Mouse (Mus musculus): ENCODE results near the gene Snapc5.
A peak's percentile ranks its signal among the peaks of the same experiment; 100 is the strongest.
"Not testable (repeated sequence)": the region's sequence is repeated elsewhere in the genome, so short reads cannot be mapped to it uniquely, and the experiment has no call there.

Snapc5 gene

DNA sequence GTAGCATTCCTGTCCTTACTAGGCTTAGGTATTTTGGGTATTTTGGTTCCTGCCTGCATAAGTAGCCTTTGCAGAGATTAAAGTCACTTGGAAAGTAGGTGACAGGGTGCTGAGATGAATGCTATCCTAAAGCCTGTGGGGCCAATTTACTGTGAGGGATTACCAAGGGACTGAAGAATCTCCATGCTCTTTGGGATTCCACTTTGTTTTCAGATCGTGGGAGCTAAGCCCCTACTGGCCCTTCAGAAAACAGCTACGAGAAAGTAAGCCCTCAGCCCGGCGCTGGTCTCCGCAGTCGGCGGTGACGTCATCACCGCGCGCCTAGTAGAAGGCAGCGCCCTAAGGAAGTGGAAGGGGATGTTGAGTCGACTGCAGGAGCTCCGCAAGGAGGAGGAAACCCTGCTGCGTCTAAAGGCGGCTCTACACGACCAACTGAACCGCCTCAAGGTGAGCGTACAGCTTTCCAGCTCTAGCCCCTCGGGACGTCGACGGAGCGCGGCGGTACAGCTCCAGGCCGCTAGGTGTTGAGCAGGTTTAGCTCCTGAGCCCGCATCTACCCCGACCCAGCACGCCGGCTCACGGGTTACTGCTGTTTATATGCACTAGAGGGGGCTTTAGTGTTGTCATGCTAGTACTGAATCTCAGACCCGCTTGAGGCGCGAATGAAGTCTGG is at the start of gene Snapc5:
Snapc5 (plus strand) TSS at position 301 of the 673 bp plus-strand sequence.
- peak; percentile 96 for DNase-seq (ENCODE audit: low spot score)

DNA sequence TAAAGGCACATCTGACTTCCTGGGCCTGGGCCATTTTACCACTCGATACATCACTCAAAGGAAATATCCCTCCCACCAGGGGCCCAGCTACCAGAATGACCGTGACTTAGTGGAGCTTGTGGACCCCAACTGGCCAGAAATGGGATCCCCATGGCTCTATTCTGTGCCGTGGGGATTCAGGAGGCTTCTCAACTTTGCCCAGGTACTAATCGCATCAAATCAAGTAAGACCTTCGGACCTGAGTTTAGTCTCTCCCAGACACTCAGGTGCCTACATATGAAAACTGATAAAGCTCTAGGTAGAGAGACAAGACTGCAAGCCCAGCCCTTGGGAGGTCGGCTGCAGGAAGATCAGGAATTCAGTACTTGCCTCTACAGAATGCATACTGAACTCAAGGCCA is 47.5 kb upstream of the Snapc5 start:
- no peak for DNase-seq (ENCODE audit: low spot score)

DNA sequence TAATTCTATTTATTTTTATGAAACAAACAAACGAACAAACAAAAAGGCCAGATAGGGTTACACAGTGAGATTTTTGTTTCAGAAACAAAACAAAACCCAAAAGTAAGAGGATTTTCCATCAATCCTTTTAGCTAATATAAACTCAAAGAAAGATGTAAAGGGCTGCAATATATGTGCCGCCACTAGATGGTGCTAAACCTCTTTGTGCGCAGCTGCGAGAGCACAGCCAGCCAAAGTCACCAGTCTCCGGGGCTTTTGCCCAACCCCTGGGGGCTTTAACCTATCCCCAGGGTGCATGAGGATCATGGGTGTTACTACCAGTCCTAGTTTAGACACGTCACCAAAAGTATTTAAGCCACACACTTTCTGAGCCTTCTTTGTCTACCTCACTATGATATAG is 40.2 kb upstream of the Snapc5 start:
- peak; percentile 72 for DNase-seq (ENCODE audit: low spot score)

DNA sequence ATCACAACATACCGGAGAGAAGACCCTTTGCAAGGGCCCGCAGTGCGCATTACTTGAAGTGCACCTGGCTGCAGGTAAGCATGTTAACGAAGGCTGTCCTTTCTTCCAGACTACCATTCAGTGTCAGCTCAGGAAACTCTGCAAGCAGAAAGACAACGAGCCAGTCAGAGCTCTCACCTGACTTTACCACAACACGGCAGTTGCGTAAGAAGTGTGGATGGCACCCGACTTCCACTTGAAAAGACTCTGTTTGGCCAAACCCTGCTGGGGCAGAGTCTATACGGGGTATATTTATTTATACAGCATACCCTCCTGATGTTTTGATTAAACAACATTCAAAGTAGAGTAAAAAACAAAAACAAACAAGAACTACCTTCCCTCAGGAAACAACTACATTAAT is 39.2 kb upstream of the Snapc5 start:
- no peak for DNase-seq (ENCODE audit: low spot score)

DNA sequence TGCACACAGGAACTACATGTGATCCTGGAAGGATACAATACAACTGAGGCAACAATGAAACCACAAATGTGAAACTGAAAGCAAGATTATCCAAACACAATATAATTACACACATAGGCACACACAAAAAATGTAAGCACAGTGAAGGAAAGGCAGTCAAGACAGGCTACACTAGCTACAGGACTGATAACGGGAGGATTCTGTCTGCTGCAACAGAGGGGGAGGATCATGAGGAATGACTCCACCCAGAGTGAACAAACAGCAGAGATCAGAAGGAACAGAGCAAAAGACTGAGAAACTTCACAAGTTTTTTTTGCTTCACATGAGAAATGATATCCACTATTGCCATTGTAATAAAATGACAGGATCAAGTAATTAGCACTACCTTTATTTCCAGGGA is 22.4 kb upstream of the Snapc5 start:
- no peak for DNase-seq (ENCODE audit: low spot score)

DNA sequence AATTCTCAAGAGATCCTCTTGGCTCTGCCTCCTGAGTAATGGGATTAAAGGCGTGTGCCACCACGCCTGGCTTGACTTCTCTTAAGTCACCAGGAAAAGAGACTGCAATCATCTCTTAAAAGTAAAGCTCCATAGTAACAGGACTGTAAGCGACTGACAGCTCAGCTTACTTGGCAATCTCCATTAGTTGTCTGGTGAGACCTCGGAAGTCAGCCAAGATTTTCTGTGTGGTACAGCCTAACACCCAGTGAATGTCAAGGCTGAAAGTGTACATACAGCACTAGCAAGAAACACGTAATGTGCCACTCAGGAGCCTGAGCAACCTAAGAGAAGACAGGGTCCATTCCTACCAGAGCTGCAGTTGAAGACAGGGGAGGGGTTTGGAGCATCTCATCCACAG is 18.6 kb upstream of the Snapc5 start:
- no peak for DNase-seq (ENCODE audit: low spot score)

DNA sequence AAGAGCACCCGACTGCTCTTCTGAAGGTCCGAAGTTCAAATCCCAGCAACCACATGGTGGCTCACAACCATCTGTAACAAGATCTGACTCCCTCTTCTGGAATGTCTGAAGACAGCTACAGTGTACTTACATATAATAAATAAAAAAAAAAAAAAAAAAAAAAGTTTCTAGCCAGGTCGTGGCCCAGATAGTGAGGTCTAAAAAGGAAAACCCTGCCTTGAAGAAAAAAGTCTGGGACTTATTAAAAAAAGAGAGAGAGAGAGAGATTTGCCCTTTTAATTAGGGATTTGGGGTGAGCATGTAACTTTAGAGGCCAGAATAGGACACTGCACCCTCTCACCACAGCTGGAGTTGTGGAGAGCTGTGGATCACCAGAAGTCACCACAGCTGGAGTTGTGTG is 9.1 kb upstream of the Snapc5 start:
- not testable (repeated sequence) for DNase-seq (ENCODE audit: low spot score)

DNA sequence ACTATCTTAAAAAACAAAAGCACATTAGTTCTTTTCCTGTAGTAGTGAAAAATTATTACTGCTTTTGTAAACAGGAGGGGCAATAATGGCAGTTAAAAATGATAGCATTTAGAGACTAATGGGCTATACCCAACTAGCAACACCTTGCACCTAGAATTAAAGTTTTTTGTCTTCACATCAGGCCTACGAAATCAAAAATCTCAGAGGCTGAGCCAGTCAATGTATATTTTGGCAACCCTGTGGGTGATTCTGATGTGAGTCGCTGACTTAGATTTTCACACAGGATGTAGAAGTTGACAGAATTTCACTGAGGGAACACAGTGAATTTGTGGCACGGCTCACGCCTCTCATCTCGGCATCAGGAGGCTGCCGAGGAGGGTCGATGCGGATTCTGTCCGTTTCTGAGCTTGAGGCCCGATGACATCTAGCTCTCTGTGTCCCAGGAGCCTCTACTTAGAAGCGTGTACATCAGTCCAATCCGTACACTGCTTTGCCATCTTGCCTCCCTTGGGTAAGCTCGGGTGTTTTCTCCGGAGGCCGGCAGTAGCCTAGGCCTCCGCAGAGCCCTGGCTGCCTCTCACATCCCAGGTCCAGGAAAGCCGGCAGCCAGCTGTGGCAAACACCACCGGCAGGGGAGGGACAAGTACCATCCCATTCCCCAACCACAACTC is 6.8 kb upstream of the Snapc5 start:
- DNase-seq (ENCODE audit: low spot score) = no peak

DNA sequence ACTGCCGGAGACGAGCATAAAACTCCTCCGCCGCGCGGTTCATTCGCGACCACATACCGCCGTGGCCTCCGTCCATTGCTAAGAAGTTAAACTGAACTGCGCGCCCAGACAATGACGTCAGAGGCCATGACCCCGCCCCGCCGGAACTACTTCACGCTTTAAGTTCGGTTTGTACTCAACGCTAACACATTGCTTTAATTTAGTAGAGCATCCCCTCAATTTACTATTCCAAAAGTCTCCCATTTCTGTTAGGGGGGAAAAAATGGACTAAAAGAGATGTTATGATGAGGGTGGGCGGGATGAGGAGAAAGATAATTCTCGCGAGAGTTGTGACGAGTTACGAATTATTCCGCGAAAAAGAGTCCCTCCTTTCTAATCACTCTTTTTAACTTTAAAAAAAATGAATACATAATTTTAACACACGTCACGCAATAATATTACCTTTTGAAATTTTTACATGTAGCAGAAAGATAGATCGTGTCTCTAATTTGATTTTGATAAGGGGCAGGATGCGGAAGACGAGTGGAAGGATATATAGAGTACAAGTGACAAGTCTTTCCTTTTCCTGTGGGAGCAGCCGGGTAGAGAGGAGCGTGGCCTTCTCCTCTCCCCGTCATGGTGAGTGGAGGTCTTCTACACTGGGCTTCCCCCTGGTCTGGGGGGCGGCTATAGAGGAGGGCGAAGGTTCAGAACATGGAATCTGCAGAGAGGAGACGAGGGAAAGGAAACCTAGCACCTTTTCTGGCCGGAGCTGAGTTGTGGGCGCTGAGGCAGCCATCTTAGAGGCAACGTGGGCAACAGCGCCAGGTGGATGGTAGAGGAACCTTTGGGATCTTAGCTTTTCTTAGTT is 6.0 kb upstream of the Snapc5 start, which contains the start of the genes Zwilch and Rpl4:
Zwilch (minus strand) TSS at position 289 of the 850 bp plus-strand sequence.
Rpl4 (plus strand) TSS at position 560 of the 850 bp plus-strand sequence.
- peak; percentile 92 for DNase-seq (ENCODE audit: low spot score)

DNA sequence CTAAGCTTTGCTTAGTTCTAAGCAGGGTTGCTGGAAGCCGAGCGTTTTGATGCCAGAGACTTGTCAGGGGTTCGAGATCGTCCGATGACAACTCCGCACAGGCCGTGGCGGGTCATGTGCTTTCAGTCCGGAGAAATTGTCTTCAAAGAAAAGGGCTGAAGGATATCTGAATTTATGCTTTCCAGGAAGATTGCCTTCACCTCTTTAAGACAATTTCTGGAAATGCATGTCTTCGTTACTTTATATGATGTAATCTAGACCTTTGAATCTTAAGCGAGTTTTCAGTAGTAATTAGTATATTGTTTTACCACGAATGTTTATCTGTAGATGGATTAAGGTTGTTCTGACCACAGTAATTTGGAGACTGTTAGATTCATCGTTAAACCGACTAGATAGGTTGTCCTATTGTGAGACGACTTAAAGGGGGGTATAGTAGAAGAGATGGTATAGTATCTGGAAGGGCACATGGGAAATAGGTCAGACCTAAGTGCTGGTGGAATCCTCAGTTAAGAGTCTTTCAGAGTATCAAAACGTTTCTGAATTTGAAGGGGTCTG is 5.3 kb upstream of the Snapc5 start:
- DNase-seq (ENCODE audit: low spot score) = no peak

DNA sequence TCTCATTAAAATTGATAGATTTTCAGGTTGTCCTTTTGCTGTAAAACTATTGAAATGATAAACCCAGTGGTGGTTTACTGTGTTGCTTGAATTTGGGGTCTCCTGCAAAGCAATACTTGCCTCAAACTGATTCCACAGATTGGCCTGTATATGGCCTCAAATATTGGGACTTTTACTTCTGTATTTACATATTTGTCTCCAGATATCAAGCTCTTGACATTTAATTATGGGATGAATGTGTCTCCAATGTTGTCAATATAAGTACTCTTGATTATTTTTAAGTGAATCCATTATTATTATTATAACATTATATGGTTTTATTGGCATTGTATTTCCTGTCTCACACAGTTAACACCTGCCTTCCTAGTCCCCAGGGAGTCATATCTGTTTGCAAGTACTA is 4.7 kb upstream of the Snapc5 start:
- no peak for DNase-seq (ENCODE audit: low spot score)

DNA sequence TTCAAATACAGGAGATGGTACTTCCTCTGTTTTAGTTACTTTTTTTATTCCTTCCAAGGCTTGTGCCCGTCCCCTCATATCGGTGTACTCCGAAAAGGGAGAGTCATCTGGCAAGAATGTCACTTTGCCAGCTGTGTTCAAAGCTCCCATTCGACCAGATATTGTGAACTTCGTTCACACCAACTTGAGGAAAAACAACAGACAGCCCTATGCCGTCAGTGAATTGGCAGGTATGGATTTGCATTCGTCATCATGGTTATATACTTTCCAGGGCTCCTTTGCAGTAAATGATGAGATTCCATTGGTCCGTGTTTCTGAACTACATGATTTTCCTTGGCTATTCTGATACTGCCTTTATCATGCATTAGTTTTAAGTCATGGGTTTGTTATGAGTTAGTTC is 4.3 kb upstream of the Snapc5 start:
- DNase-seq (ENCODE audit: low spot score) = no peak

DNA sequence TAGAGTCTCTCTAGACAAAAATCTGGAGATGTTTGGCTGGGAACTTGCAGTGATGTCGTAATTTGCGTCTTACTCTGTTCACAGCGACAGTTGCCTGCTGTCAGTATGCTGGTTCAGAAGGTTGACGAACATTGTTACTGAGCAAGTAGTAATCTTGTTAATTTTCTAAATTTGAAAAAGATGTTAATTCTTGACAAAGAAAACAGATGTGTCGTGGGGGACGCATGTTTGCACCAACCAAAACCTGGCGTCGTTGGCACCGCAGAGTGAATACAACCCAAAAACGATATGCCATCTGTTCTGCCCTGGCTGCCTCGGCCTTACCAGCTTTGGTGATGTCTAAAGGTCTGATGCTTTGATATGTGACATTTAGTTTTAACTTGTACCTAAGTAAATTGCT is 3.7 kb upstream of the Snapc5 start:
- DNase-seq (ENCODE audit: low spot score) = no peak

DNA sequence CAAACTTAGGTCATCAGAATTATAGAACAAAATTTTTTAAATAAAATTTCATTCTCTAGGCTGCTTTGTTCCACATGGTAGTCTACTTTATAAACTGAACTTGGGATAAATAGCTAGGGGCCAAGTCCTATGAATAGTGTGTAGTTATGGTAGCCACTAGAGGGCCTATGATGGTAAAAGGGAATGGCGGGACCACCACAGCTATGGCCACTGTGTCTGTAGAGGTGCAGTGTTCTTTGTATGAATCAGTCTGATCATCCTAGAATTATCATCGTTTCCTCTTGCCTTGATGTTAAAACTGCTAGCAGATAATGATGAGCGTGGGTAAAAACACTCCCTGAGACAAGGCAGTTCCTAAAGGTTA is 482 bp upstream of the Snapc5 start:
- DNase-seq (ENCODE audit: low spot score) = peak; percentile 78

DNA sequence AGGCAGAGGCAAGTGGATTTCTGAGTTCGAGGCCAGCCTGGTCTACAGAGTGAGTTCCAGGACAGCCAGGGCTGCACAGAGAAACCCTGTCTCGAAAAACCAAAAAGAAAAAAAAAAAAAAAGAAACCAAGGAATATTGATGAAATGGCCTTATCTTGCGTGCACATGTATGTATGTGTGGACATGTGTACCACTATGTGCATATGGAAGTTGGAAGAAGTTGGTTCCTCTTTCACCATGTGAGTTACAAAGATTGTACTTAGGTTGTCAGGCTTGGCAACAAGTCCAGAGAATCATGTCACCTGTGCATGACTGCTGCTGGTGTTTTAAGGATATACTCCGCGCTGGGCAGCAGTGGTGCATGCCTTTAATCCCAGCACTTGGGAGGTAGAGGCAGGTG is 4.2 kb downstream of the Snapc5 start:
- not testable (repeated sequence) for DNase-seq (ENCODE audit: low spot score)

DNA sequence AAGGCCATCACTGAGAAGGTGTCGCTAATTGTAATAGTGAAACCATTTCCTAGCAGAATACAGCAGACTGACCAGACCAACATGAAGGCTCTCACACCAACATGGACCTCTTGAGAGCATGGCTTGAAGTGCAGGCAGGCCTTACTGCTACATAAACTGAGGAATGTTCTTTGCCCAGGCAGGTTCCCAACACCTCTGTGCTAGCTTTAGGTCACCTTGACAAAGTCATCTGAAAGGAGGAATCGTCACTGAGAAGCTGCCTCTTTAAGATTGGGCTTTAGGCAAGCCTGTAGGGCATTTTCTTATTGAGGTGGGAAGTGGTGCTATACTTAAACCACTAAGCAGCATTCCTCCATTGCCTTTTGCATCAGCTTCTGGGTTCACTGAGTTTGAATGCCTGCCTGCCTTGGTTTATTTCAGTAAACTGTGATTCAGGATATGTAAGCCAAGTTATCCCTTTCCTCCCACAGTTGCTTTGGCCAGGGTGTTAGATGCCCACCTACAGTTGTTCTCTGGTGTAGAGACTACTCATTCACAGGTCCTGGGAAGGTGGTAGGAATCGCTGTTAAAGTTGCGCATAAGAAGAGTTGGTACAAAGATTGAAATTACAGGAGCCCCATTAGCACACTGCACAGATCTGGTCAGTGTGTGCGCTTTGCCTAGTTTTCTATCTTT is 5.2 kb downstream of the Snapc5 start:
- no peak for DNase-seq (ENCODE audit: low spot score)

DNA sequence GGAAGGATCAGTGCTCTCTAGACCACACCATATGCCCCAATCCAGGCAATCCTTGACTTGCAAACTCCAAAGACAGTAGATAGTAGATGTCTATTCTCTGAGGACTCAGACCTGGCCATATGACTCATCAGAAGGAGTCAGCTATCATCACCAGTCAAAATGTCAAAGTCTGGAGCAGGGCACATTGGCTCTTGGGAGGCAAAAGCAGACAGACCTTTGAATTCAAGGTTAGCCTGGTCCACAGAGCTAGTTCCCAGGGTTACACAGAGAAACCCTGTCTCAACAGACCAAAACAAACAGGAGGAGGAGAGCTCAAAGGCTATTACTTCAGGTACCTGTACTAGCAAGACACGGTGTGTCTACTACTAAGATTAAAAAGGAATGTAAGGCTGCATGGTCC is 14.8 kb downstream of the Snapc5 start:
- no peak for DNase-seq (ENCODE audit: low spot score)

DNA sequence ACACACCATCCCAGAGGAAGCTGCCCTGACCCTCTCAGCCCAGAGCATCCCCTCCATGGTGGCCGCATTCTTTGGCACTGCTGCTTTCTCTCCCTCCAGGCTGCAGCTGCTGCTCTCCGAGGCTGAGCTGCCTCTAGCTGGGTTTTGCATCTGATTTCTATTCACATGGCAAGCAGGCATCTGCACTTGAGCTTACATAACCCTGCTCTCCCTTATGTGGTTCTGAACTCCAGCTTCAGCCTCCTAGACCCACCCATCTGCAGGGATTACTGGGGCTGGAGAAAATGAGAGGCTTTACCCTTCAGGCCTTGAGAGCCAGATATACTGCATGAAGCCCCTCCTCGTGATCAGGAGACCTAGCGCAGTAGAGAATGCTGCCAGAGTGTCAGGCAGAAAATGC is 16.5 kb downstream of the Snapc5 start:
- no peak for DNase-seq (ENCODE audit: low spot score)

DNA sequence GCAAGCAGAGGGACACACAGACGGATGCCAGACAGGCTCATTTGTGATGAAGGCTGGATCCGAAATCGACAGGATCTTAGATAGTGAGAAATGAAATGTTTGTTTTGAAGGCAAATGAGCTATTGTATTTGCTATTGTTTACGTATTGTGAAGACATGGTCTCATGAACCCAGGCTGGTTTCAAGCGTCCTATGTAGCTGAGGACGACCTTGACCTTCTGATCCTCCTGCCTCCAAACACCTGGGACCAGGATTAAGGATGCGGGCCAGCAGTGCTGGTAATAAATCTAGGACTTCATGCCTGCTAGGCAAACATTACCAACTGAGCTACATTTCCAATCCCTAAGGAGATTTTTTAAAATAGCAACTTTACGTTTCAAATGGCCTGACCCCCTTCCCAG is 18.4 kb downstream of the Snapc5 start:
- DNase-seq (ENCODE audit: low spot score) = no peak

DNA sequence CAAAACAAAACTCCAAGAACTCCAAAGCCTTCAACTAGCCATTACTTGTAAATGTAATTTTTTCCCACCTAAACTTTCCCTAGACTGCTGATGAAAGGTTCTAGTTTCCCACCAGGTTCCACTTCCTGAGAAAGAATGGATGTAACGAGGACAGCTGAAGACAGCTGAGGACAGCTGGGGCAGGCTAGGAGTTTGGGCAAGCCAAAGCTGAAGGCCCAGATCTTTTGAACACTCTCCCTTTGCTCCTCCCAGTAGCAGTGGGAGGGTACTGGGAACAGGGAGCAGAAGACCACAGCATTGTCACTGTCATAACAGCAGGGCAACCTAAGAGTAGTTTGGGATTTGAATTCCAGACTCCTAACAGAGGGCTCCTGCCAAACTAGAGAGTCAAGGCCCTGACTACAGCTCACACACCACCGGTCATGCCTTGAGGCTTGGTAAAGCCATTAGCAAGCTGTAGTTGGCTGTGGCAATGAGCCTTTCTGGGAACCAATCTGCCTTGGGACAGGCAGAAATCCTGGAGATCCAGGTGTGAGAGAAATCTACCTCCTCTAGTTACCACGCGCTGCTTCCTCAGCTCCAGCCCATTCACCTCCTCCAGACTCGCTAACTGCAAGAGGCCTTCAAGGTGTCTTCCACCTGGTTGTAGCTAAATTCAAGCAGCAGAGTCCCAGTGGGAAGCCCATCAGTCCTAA is 19.1 kb downstream of the Snapc5 start:
- no peak for DNase-seq (ENCODE audit: low spot score)

DNA sequence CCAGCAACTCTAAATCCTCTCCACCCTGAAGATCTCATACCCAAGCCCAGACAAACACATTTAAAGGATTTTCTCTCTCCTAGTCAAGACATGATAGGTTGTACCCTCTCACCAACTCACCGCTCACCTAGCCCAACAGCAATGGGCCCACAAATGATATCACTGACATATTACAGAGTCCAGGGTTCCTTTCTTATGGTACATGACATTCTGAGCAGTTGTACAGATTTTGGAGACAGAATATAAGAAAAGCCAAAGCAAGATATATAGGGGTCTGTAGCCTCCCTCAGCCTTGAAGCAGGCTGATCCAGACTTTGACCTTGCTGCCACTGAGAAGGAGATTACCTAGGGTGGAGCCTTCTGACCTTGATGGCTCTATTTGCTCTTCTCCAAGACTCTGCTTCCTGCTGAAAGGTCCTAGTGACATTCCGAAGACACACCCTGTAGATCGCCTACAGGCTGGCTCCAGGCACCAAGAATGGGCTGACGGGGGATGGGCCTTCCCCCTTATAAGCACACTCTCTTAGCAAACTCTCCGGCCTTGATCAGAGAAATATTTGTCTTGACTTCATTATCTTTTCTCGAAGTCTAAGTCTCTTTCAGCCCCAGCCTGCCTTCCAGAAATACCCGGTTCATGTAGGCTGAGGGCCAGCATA is 19.8 kb downstream of the Snapc5 start:
- not testable (repeated sequence) for DNase-seq (ENCODE audit: low spot score)

All from embryo, embryonic 10.5 days (tissue).